Mouse (Mus musculus) neural tube, postnatal 0 days (tissue): ENCODE results near the gene Kdm5b. TPM values are rescaled to one million over a fixed set of nuclear protein-coding genes. Genes with fewer than 3 reads are reported as not detected.

Experiments used
- polyA plus RNA-seq: library from polyadenylated mRNA; unstranded; fragments of >200 nt; fragmentation: Nextera tagmentation; extraction: Ambion mirVana; gene quantifications from 2 replicates; pipeline ENCODE4 v1.2.1, GENCODE M21; 2015

Gene Kdm5b
- 39.9 and 40.4 TPM in 2 replicates for polyA plus RNA-seq

DNA sequence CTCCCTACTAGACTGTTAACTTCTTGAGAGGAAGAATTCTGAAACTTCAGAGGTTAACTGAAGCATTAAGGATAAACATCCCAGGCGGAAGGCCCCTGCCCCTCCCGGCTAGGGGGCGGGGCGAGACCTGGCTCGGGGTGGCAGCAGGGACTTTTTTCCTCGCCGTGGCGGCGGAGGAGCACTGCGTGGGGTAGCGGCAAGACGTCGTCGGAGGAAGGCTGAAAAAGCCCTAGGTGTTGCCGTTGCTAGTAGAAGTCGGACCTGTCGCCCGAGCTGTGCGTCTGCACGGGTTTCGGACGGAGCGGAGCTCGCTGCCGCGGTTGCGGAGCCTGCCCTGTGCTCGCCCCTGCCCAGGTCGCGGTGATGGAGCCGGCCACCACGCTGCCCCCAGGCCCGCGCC, at the start of gene Kdm5b:
Gene Kdm5b (plus strand): TSS at position 196 of the 400 bp plus-strand sequence.

DNA sequence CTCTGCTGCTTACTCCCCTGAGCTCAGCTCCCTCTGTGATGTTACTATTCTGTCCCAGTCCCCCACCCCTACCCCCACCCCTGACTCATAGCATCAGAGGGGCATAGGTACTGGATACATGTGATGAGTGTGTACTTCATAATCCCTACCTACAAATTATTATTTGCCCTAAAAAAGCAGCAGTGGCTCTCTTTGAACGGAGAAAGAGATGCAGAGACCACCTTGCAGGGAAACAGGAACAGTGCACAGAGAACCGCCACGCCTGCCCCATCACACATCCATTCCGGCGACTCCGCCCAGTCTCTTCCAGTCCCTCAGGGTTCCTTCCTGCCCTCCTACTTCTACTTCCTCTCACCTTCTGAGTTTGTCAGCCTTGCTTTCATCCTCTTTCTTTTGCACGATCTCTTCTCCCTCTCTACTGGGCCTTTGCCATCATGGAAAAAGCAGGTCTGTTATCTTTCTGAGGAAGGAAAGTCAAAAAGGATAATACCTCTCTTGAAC, 10.3 kb upstream of the Kdm5b start, which contains the start of gene Mgat4e:
Gene Mgat4e (minus strand): TSS at position 51 of the 501 bp plus-strand sequence.

DNA sequence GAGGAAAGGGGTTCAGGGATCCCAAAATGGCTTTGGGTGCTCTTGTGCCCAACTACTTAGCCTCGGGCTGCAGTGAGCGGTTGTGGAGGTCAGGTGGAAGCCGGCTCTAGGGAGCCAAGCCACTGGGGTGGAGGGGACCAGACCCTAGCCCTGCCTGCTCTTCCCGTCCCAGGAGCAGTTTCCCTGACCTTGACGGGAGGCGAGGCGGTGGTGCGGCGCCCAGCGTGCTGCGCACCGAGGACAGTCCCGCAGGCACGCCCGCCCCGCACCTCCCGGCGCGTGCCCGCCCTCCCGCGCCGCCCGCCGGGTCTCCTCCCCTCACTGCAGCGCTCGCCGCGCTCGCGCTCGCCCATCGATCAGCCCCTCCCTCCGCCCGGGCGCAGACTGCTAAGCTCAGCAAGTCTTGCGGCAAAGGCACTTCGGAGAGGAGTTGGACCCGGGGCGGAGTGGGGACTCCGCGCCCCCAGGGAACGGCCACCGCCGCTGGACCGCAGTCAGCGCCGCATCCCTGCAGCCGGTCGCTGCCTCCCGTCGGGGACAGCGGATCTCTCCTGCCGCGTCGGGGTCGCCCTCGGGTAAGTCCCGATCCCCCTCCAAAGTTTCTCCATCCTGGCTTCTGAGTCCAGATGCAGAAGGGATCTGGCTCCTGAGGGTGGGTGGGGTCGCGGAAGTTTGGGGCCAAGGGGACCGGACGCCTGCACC, 86.4 kb downstream of the Kdm5b start, which contains the start of gene Syt2:
Gene Syt2 (plus strand): TSS at position 417 of the 702 bp plus-strand sequence.

Other genes starting within 250 kb of the Kdm5b start
- 31.5 and 40.2 TPM in 2 replicates for gene Ppfia4, start 227.2 kb upstream of the Kdm5b start, polyA plus RNA-seq
- gene Tmem183a, start 198.2 kb upstream of the Kdm5b start, polyA plus RNA-seq, result 77.4 and 78.9 TPM in 2 replicates
- gene 4933406M09Rik, start 174.2 kb upstream of the Kdm5b start, polyA plus RNA-seq, result not detected in 2 replicates
- 11.5 and 11.9 TPM in 2 replicates for gene Cyb5r1, start 154.6 kb upstream of the Kdm5b start, polyA plus RNA-seq
- 87.6 and 88.1 TPM in 2 replicates for gene Adipor1, start 144.8 kb upstream of the Kdm5b start, polyA plus RNA-seq
- 32.1 and 33.4 TPM in 2 replicates for gene Klhl12, start 104.6 kb upstream of the Kdm5b start, polyA plus RNA-seq
- gene Rabif, start 65.5 kb upstream of the Kdm5b start, polyA plus RNA-seq, result 66.1 and 67.5 TPM in 2 replicates
- gene Mgat4e, start 10.5 kb upstream of the Kdm5b start, polyA plus RNA-seq, result not detected in 2 replicates
- gene Syt2, start 86.5 kb downstream of the Kdm5b start, polyA plus RNA-seq, result 43.2 and 43.8 TPM in 2 replicates